Mouse (Mus musculus) CH12F3 (cell line): ENCODE data around the gene Topbp1.

ENCODE experiments used
- in situ Hi-C: fragments of 300-500 bp; cut with MboI; formaldehyde crosslinking; loops from 2 replicates; pipeline ENCODE4 v1.14.3; 2020; ENCODE audit warnings: low sequenced_read_pairs

Topbp1 gene

GRCm38 (mm10) chr9:103384141-103384796 is 79.3 kb downstream of the Topbp1 start:
- in situ Hi-C loops = no loop called here

- in situ Hi-C loops = no loop called here
These were observed 80.6 kb downstream of the Topbp1 start for GRCm38 (mm10) chr9:103385600-103385999.

GRCm38 (mm10) chr9:103386573-103386972 is 81.6 kb downstream of the Topbp1 start:
- in situ Hi-C loops = no loop called here

GRCm38 (mm10) chr9:103387011-103387653 is 82.1 kb downstream of the Topbp1 start:
- in situ Hi-C loops = no loop called here

GRCm38 (mm10) chr9:103389261-103389660 is 84.2 kb downstream of the Topbp1 start:
- in situ Hi-C loops = no loop called here

- in situ Hi-C loops = no loop called here
These were observed 86.9 kb downstream of the Topbp1 start for GRCm38 (mm10) chr9:103391796-103392372.

GRCm38 (mm10) chr9:103393256-103393655 is 88.2 kb downstream of the Topbp1 start:
- in situ Hi-C loops = no loop called here

GRCm38 (mm10) chr9:103398509-103399157 is 93.6 kb downstream of the Topbp1 start:
- in situ Hi-C loops = no loop called here
